Mouse (Mus musculus): ENCODE data around the gene Ccdc122.

Ccdc122 gene

DNA sequence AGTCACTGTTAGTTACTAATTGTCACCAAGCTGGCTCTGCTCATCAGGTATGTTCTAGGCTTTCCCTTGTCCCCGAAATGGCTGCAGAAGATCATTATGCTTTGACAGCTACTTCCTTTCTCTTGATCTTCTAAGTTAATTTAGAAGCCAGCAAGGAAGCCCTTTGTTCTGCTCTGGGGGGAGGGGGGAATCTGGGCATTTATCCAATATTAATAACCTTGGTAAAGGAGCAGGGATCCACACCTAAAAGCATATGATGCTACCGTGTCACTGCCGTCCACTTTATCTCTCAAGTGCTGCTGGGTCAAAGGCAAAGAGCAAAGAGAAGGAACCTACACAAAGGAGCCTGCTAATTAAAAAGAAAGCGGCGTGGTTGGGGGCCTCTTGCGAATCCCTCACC, 100.4 kb downstream of the Ccdc122 start:
- no peak for DNase-seq

DNA sequence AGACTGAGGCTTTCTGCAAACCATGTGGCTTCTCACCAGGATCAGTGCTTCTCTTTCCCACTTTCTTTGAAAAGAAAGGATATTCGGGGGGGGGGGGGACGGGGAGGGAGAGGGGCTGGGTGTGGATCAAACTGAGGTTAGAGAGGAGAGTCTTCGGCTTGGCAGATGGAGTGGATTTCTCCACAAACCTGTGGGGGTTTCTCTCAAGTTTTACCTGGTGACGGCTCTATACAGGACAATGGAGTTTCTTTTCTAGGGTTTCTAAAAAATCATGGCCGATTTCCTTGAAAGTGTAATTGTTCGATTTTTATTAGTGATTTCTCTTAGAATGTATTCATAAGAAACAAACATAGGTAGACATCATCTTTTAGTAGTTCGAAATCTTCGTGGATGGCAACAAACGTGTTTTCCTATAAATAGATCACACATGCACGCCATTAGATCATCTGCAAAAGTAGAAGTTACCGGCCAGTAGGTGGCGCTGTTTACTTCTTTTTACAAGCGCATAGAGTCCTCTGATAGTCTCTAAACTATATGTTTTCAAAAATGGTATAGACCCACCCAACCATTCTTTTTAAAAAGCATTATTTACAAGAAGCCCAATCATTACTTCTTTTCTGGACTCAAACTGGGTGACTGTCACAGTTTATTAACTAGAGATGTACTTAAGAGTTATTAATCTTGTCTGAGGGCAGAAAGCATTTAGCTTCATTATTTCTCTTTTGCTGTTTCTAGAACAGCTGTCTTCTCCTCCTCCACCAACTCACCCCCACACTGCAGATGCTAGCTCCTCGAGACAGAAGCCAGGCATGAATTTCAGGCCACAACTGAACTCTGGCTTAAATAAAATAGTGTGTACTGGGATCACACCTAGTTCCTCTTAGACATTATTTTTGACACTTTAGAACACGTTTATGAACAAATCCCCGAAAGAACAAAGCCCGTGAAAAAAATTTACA, 105.0 kb downstream of the Ccdc122 start:
- peak; percentile 79 for DNase-seq

DNA sequence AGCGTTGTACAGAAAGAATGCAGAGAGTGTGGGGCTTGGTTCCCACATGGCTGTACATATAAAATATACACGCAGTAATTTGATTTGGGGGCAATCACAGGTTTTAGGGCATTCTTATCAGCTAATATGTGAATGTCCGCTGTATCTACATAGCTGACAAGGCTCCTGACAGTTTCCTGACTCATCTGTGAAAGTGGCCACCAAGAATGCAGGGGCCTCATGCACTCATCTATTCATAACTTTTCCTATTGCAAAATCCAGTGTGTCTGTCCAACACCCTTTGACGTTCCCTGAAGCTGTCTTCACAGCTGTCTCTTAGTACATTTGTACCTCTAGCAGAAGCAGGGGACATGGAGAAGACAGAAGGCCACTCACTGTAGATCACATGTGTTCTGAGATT, 108.5 kb downstream of the Ccdc122 start:
- DNase-seq, result no peak

DNA sequence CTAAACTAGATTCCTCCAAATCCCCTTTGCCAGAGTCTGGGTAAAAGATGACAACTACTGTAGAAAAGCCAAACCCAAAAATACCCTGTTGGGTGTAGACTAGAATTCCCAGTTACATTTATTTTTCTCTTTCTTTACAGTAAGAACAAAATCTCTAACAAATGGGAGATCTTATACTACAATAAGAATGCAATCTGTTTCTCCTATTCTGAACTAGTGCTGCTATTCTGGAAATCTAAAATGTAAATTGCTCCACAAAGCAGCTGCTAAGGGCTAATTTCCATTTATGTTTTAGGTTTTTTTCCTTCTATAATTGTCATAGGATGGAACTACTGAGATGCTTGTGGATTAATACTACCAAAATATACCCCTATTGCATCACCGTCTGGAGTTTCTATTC, 111.1 kb downstream of the Ccdc122 start:
- DNase-seq, result no peak

DNA sequence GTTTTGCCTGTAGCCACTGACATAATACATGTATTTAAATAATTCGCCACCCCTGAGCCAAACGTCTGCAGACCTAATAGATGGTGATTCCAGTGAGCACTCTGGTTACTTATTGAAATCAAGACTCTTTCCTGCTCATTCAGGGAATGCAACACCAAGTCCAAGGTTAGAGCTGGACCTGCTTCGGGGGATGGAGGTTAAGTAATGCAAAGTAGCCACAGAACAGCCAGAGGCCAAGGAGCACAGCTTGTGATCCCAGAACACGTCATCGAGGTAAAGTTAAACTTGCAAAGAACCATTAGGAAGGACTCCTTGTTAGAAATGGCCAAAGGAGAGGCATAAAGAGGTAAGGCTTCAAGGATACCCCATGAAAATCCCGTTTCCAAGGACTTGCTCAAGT, 114.0 kb downstream of the Ccdc122 start:
- DNase-seq, result no peak

DNA sequence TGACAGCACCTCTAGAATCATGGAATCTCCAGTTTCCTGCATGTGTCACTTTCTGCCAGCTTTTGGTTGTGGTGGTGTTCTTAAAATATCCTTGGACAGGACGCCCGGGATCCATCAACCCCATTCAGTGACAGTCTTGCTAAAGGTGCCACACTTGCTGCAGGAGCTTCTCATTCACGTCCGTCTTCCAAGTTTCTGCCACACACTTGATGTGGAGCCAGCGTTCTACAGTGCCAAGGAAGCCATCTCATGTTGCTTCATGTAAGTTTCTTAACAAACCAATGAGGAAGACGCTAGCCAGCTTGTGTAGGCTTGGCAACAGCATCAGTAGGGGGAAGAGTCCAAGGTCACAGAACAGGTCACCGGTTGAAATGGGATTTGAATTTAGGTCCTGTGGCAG, 114.9 kb downstream of the Ccdc122 start:
- DNase-seq, result no peak

DNA sequence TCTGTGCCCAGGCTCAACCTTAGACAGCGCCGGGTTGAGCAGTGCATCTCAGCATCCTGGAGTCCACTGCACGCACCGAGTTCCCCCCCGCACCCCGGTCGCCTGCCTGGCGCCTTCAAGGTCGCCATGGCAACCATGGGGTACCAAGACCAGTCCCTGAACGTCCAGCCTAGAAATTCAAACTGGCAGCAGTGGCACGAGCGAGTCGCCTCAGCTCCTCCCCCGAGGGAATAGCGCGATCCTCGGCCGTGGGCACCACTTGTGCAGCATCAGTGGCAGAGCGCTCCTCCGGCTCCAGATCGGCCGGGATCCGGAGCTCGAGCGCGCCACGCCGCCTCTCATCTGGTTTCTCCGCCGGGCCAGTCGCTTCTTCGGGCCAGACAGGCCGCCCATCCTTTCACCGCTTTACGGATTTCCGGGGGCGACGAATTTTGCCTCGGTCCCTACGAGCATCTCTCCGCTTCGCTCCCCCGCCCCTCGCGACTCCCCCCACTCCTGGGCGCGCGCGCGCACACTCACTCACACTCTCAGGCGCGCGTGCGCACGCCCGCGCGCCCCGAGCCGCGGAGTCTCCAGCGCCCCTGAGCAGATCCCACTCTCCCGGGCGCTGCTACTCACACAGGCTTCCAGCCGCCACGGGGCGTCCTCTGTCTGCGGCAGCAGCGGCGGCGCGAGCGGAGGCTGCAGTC, 119.8 kb downstream of the Ccdc122 start, which contains the start of gene Enox1:
Gene Enox1 (plus strand): TSS at position 542 of the 689 bp plus-strand sequence.
- peak; percentile 37 for DNase-seq

DNA sequence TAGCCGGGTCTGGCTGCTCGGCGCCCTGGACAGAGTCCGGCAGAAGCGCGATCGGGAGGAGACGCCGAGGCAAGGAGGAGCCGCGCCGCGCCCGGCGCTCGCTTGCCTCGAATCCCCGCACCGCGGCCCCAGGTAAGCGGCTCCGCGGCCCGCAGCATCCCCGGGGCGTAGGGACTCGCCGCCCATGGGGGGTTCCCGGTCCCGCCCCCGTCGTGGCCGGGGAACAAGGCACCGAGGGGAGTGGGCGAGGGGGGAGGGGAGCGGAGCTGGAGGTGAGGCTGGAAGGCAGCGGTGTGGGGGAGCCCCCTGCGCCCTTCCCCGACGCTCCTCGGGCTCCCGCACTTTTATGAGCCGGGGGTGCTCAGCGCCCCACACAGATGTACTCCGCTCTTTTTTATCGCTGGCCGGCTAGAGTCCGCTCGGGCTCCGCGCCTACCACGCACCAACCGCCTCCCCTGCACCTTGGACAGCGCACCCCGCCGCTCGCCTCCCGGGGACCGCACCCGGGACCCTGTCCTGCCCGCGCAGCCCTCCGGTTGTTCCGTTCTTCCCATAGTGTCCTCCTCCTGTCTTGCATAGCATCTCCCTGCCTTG, 120.4 kb downstream of the Ccdc122 start:
- DNase-seq, result peak; percentile 6

DNA sequence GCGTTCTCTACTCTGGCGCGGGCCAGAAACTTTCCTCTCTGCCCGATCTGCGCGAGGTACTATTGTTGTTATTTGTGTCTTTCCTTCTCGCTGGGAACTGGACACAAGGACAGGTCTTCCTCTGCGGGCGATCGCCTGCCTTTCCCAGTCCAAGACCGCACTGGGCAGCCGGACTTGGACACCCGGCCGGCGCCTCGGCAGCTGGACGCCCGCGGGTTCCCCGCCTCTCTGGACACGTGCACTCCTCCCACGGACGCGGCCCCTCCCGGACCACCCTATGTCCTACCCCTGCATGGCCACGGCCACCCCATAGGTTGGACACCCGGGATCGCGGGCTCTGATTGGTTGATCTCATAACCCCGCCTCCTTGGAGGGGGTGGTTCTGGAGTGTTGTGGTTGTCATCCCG, 120.9 kb downstream of the Ccdc122 start:
- peak; percentile 11 for DNase-seq

DNA sequence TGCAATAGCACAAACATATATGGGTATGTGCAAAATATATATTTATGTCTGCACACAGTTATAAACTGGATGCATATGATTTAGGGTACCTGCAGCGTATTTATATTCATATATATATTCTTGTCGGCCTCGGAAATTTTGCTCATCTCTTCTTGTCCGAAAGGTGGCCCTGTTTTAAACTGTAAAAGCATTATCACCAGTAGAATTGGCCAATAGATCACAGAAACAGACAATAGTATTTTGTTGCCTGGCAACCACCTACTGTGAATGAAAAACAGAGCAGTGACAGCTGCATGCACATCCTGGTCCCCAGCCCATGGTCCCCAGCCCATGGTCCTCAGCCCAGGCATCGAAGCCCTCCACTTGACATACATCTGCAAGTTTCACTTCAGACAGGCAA, 122.8 kb downstream of the Ccdc122 start:
- DNase-seq, result no peak
